Mouse (Mus musculus) testis, adult 10 weeks (tissue): ENCODE data around the gene Defb3. TPM values are rescaled to one million over a fixed set of nuclear protein-coding genes. Genes with fewer than 3 reads are reported as not detected.

ENCODE experiments used
- polyA plus RNA-seq: library from polyadenylated mRNA; stranded (reverse); fragments of 350-450 nt; fragmentation: Illumina TruSeq; extraction: RNeasy Lipid Tissue Mini Kit (QIAGEN cat#74804); gene quantifications from one replicate; pipeline ENCODE4 v1.2.3, GENCODE M21; 2014; ENCODE audit warnings: low read depth, low replicate concordance

The Defb3 gene
- polyA plus RNA-seq, result not detected

DNA sequence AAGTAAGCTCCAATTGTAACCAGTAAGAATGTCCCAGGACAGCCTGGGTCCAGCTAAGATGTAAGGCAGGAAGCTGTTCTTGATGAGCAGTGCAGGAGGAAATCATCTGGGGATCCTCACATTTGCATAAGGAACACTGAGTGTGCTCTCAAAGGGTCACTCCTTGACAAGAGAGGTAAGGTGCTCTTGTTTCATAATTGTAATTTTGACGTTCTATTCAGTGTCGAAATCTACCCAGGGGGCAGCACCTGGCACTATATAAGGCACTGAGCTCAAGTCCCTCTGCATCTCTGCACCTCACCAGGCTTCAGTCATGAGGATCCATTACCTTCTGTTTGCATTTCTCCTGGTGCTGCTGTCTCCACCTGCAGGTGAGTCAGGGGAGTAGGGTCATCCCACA lies at the start of gene Defb3:
TSS of gene Defb3 (plus strand) at position 301 of the 400 bp plus-strand sequence.

DNA sequence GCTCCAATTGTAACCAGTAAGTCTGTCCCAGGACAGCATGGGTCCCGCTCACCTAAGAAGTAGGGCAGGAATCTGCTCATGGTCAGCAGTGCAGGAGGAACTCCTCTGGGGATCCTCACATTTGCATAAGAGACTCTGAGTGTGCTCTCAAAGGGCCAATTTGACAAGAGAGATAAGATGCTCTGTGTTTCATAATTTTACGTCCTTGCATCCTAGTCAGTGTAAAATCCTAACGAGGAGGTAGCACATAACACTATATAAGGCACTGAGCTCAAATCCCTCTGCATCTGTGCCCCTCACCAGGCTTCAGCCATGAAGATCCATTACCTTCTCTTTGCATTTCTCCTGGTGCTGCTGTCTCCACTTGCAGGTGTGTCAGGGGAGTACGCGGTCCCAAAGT lies 45.9 kb upstream of the Defb3 start, which contains the start of gene Defb5:
TSS of gene Defb5 (plus strand) at position 301 of the 400 bp plus-strand sequence.

Other genes with a start within 250 kb of the Defb3 start
- not detected for gene Defb39, start 228.6 kb upstream of the Defb3 start, polyA plus RNA-seq
- gene Defb12, start 178.5 kb upstream of the Defb3 start, polyA plus RNA-seq, result not detected
- not detected for gene Defb34, start 169.6 kb upstream of the Defb3 start, polyA plus RNA-seq
- gene Gm45826, start 152.6 kb upstream of the Defb3 start, polyA plus RNA-seq, result not detected
- gene Defb14, start 99.0 kb upstream of the Defb3 start, polyA plus RNA-seq, result 12.6 TPM
- not detected for gene Defb4, start 94.7 kb upstream of the Defb3 start, polyA plus RNA-seq
- gene Defb6, start 67.9 kb upstream of the Defb3 start, polyA plus RNA-seq, result not detected
- not detected for gene Defb46, start 53.4 kb upstream of the Defb3 start, polyA plus RNA-seq
- gene Defb5, start 45.8 kb upstream of the Defb3 start, polyA plus RNA-seq, result not detected
- gene Defb8, start 154.2 kb downstream of the Defb3 start, polyA plus RNA-seq, result not detected
- gene Defb7, start 201.7 kb downstream of the Defb3 start, polyA plus RNA-seq, result not detected